Mouse (Mus musculus) c-Kit-positive CD71-positive TER-119-negative erythroid progenitor cells, embryonic 14.5 days (primary cell): ENCODE measurements at regions not wholly inside any gene's neighbourhood (a gene's known extent, or its start where the extent isn't known, plus 50 kb on each side); places are given as distances from the start of the nearest gene placed in this dataset.

Experiments
- DNase-seq: peaks from one replicate; pipeline ENCODE4 v3.0.0-alpha.2; 2013; ENCODE audit warnings: low read depth

GRCm38 (mm10) chr10:19412926-19413325 is 56.6 kb downstream of the Olig3 start:
- DNase-seq, result no peak

- no peak for DNase-seq
Measured at GRCm38 (mm10) chr10:19413935-19414334, 57.6 kb downstream of the Olig3 start.

GRCm38 (mm10) chr10:19414834-19415233 is 58.5 kb downstream of the Olig3 start:
- no peak for DNase-seq

DNA sequence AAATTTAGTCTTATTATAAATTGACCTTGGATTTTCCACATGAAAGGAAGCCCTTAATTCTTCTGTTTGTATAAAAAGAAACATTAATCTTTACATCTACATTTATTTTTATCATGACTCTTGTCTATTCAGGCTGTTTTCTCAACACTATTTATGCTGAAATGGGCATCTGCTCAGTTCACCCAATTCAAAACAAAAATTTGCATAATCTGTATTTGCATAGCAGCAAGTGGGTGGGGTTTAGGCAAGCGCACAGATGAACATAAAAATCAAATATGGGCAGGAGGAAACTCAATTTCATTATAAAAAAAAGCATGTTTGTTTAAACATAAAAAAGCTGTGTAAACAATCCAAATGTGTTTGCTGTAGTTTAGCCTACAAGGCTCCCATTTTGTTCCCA is 67.7 kb downstream of the Olig3 start:
- DNase-seq, result no peak

DNA sequence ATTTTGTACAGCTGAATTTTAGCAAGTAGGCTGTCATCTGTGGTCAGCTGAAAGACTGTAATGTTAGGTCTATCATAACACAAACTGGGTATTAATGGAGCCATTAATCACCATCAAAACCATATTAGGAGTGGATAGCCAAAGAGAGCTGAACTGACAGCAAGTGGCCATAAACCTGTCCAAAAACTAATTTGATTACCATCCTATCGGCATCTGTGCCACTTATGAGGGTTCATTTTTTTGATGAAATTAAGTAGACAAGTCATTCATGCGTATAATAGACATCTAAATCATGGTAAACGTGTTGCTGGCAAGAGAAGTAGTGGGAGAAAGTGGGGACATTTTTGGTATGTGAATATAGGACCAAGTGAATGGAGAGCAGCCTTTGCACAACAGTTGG is 68.6 kb downstream of the Olig3 start:
- DNase-seq, result no peak

DNA sequence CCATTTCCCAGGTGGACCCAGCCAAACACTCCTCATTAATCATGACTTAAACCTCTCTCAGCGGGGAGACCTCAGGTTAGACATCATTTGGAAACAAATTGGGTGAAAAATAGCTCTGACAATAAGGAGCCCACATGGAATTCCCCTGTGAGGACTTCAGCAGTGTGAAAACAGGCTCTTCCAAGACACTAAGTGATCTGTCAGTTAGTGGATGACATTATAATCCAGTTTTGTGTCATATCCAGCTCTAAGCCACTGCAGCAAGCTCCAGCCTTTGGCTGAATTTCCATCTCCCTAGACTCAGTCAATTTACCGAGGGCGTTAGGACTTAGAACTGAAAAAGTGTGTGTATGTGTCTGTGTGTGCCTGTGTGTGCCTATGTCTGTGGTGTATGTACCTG is 70.5 kb downstream of the Olig3 start:
- no peak for DNase-seq

- no peak for DNase-seq
Measured at GRCm38 (mm10) chr10:19432515-19432914, 76.2 kb downstream of the Olig3 start.

DNA sequence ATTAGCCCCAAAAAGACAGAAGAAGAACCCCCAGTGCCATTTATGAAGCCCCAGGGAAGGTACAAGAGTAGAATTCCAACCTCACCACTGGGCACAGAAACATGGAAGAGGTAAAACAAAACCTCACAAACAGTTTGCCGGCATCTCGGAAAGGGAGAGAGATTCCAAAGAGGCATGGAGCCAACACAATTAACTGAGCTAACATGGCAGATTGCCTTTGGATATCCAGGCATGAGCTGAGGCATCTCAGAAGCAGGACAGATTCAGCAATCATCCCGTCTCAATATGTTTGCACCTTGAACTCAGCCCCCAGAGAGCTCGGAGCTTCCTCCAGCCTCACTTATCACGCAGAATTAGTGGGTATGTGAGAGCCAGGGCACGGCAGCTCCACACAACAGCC is 78.3 kb downstream of the Olig3 start:
- no peak for DNase-seq

DNA sequence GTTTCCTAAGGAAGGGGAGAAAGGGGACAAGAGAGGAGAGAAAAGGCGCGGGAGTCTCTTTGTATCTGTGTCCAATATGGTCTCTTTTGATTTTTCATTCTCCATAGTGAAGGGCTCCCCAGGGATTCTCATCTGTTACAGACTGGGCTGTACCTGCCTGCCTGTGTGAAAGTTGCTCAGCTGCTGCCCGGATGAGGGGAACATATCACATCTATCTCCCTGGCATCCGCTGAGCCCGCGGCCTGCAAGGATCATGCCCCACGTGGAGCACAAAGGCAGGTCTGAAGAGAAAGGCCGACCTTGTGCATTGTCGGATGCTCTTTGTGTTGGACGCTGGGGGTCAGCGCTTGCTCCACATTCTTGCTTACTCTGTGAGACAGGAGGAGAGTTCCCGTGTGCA is 85.5 kb downstream of the Olig3 start:
- DNase-seq, result no peak

- DNase-seq, result no peak
Measured at GRCm38 (mm10) chr10:19443516-19443915, 87.2 kb downstream of the Olig3 start.

- DNase-seq, result no peak
Measured at GRCm38 (mm10) chr10:19448838-19449559, 92.7 kb downstream of the Olig3 start.

- DNase-seq, result no peak
Measured at GRCm38 (mm10) chr10:19459053-19459452, 102.7 kb downstream of the Olig3 start.

DNA sequence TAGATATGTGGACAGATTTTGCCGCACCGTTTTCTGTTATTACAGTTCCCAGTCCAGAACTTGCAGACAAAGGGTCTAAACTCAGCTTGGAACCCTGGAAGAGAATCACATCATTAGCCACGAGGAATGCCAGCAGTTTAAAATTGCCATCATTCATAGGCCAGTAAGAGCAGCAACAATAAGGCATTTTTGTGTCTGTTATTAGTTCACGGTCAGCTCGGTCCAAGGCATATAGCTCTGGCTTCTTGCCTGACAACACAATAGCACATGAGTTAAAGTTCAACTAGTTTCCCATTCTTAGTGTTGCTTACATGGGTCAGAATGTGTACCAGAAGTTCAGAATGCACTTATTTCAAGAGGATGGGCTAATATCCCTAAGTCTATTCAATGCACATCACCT is 103.4 kb downstream of the Olig3 start:
- no peak for DNase-seq

- no peak for DNase-seq
Measured at GRCm38 (mm10) chr10:19460164-19460563, 103.8 kb downstream of the Olig3 start.

GRCm38 (mm10) chr10:19463800-19464199 is 107.5 kb downstream of the Olig3 start:
- DNase-seq, result no peak

- no peak for DNase-seq
Measured at GRCm38 (mm10) chr10:19464504-19464903, 108.2 kb downstream of the Olig3 start.

DNA sequence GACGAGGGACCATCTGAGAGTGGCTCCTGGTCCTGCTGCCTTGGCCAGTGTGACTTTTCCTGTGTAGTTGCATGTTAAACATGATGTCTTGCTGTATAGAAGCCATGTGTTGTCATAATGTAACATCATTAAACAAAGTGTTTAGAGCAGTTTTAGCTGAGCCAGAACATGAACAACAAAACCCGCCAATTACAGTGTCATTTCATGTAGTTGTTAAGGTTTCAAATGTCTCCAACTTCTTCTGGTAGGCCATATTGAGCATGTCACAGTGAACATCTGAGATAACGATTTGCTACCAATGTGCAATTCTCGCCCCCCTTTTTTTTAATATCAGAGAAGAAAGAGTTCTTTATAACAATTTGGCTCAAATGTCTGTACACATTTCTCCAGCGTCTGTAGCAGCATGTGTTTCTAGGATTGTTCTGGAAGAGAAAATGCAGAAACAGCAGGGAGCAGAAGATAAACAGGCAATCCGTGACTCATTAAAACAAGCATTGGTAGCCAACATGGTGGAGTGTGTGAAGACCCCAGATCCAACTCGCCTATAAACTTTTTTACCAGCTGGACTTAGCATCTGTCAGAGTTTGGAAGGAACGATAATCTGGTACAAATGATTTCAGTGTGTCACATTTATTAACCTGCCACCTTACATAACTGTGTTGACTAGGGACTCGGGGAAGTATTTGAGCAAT is 115.2 kb downstream of the Olig3 start:
- no peak for DNase-seq

DNA sequence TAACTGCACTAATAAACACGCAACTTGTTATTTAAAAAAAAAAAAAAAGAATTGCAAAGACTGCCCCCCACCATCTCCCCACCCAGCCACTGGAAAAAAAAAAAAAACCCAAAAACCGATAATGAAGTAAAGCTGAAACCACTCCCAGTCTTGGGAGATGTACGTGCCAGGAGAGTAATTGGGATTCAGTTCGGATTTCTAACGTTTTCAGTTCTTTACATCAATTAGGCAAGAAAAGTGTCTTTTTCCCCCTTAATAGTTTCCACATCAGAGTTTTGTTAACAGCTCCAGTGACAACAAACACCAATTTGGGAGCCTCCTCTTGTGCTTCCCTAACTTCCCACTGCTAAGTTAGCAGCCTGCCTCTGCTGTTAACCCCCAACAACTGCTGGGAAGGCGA is 115.7 kb downstream of the Olig3 start:
- no peak for DNase-seq

DNA sequence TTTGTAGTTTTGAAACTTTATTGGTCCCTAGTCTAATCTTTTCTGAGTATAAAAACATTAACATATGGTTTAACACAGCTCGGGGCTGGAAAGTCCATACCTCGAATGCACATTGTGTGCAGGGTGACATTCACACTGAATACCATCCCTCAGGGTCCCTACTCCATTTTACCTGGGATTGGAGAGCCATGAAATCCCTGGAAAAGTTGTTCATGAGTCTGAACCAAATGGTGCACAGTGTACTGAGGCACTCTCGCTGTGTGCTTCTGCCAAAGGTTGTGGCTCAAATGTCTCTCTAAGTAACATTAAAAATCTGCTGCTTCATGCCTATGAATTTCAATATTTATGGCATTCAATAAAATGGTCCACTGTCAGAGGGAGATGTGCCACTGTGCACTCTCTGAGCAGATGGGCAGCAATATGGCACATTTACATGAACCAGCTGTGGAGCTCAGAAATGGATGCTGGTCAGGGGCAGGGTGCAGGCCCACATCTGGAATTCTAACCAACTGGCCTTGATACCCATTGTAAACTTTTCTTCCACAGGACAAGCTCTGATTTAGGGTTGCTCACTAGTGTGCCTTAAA is 116.7 kb downstream of the Olig3 start:
- DNase-seq, result no peak

- no peak for DNase-seq
Measured at GRCm38 (mm10) chr10:19485537-19486135, 106.1 kb upstream of the Ifngr1 start.

- no peak for DNase-seq
Measured at GRCm38 (mm10) chr10:19490500-19490899, 101.2 kb upstream of the Ifngr1 start.

- peak; percentile 14 for DNase-seq
Measured at GRCm38 (mm10) chr10:19491513-19492380, 100.0 kb upstream of the Ifngr1 start.
